Mouse (Mus musculus) activated CD4-positive, CD25-positive, alpha-beta regulatory T cell, adult 4 months (primary cell): Measurements from ENCODE around the gene Nfia. TPM values are rescaled to one million over a fixed set of nuclear protein-coding genes. Genes with fewer than 3 reads are reported as not detected.

Experiments used
- ATAC-seq: one replicate; pipeline ENCODE4 v1.8.0; 2017
- polyA plus RNA-seq, 2 experiments: library from polyadenylated mRNA; unstranded; fragments of 100-300 nt; shearing (Covaris generic); gene quantifications; one replicate each; pipeline ENCODE4 v1.2.1; 2017

Gene Nfia
- polyA plus RNA-seq, 2 experiments from 2014 or later: 7.3 to 12.6 TPM

- peak; percentile 87 for ATAC-seq
Measured at GRCm38 (mm10) chr4:97871770-97872439, 99.4 kb downstream of the Nfia start.

DNA sequence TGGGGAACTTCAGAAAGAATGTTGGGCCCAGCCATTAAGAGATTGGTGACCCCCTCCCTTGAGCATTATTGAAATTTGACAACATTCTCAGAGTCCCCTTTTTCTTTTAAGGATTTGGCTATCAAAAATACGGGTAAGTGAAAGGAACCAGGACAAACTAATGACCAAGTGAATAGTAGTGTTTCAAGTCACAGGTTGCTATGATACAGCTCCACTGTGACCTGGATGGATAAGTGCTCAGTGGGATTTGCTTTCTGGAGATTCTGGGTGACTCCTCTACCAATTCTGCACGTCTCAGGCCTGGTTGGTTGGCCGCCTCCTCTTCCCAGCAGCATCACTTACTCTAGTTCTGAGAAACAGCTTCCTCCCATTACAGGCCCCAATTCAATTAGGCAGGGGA is 102.4 kb downstream of the Nfia start:
- no peak for ATAC-seq

GRCm38 (mm10) chr4:97875901-97876300 is 103.4 kb downstream of the Nfia start:
- ATAC-seq: no peak

GRCm38 (mm10) chr4:97879696-97880095 is 107.2 kb downstream of the Nfia start:
- no peak for ATAC-seq

GRCm38 (mm10) chr4:97880120-97881055 is 107.9 kb downstream of the Nfia start:
- no peak for ATAC-seq

GRCm38 (mm10) chr4:97885574-97885973 is 113.0 kb downstream of the Nfia start:
- peak; percentile 76 for ATAC-seq

GRCm38 (mm10) chr4:97886220-97886619 is 113.7 kb downstream of the Nfia start:
- no peak for ATAC-seq

DNA sequence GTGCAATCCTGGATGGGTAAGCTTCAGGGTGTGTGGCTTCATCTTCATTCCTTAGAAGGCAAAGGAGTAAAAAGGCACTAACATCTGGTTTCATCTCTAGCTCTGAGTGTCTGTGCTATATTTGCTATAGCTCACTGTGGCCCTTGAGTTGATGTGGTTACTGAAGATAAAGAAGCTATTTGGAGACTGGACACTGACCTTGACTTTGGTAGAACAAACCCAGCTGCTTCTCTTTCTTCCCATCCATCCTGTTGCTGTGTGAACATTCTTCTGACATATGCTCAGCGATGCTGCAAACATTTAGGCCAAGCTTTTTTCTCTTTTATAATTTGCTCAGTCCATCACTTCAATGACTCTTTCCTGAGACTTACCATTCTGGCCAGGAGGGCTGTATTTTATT is 114.7 kb downstream of the Nfia start:
- no peak for ATAC-seq

GRCm38 (mm10) chr4:97891063-97891462 is 118.5 kb downstream of the Nfia start:
- ATAC-seq: no peak

DNA sequence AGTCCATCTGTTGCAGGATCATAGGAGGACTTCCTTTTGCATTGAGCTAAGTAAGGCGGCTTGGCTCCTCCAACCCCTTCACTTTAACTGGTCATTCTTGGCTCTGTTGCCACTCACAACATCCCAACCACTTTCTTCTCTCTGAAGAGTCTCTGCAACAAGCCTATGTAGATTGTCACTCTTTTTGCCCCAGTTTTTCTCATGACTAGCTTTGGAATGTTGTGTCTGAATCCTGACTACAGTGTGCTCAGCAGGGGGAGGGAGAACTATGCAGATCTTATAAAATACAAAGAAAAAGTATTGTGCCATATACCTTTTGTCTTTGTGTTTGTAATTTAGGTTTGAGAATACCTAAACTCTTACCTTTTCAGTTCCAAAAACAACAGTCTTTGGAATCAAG is 119.1 kb downstream of the Nfia start:
- ATAC-seq: no peak

DNA sequence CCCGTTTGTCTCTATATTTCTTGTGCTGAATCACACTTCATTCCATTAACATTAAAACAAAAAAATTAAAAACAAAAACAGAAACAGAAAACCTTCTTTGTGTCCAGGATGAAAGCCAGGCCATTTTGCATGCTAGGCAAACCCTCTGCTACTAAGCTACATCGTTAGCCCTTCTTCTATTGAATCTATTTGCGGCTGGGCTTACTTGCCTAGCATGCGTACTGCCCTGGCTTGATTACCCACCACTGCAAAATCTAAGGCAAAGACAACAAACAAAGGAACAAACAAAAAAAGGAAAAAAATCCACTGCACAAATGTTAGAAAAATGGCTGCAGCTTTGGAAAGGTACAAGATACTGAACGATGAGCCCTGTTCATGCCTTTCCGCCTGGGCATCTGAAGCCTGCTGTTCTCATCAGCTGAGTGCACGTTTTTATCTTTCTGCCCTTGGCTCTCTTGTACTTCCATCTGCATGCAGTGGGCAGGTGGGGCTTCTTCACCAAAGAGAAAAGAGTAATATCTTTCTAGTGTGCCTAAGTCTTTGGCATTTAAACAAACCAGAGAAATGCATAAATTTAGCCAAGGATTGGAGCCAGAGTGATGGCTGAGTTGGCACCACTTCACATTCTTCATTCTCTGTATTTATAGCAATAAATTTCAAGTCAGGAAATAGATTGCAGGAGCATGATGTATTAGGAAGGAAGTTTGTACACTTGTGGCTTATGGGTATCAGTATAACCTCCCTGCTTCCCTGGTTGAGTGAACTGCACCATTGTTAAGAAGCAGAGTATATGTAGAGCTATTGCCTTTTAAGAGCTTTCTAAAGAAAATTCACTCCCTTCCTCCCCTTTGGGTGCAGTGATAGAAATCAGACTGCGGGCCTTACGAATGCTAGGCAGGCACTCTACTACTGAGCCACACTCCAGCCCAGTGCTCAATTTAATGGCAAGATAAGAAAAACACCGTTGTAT is 121.7 kb downstream of the Nfia start:
- ATAC-seq: no peak

DNA sequence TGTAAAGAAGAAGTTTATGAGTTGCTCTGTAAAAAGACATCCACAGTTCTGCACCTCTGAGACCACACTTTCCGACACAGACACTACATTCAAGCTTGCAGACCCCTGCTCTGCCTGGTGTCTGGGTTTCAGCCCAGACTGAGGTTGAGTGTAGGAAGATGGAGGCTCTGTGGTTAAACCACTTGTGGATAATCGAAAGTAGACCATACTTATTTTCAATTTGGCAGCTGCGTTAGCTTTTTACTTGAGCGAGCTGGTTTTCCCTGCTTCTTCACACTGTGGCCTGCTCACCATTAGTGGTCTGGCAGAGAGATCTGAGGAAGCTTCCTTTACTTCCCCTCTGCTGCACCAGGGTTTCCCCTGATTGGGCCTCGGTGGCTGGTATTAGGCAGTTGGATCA is 123.4 kb downstream of the Nfia start:
- no peak for ATAC-seq

GRCm38 (mm10) chr4:97900256-97900944 is 127.9 kb downstream of the Nfia start:
- ATAC-seq: no peak

- no peak for ATAC-seq
Measured at GRCm38 (mm10) chr4:97905826-97906225, 133.3 kb downstream of the Nfia start.

DNA sequence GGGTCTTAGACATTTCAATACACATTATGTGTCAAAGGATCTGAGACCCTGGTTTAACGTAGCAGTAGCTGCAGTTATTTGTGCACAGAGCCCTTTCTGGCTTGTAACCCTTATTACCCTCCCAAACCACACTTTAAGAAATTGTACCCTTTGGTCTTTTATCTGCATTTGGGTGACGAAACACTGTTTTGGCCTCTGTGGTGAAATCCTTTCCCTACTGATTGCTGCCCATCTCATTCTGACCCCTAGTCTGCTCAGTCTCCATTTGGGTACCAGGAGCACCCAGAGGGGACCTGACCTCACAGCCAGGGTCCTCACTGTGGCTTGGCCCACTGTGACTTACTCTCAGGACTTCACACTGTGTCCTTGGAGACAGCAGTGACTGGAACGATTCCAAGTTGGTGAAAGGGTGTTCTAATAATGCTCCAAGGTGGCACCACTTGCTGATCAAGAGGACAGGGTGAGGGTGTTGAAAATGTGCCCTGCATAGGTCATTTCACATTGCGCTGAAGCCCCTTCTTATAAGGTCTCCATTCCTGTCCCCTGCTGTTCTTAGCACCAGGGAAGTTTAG is 136.1 kb downstream of the Nfia start:
- ATAC-seq: no peak

DNA sequence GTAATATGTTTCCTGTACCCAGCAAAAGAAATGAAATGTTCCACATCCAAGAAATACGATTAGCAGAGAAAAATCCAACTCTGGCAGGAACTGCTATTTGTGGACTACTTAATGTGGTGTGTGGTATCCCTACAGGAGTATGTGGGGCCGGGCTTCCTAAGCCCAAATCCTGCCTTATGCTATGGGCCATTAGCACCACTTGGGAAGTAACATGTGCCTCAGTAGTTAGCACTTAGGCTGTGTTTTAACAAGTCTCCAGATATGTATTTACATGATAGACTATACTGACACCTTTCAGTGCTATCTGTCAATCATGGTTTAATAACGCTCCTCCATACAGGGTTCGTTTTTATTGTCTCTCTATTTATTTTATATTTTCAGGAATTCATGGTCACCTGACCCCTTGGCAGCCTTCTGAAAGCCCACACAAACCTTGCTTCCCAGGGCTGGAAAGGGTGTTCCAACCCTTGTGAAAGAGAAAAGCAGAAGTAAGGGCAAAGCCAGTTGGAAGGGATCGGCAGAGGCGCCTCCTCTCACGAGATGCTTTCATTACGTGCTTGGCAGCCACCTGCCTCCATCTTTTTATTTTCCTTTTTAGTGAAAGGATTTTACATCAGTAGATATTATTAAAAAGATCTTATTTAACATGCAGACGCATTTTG is 137.7 kb downstream of the Nfia start:
- ATAC-seq: no peak

GRCm38 (mm10) chr4:97910777-97911580 is 138.4 kb downstream of the Nfia start:
- no peak for ATAC-seq

DNA sequence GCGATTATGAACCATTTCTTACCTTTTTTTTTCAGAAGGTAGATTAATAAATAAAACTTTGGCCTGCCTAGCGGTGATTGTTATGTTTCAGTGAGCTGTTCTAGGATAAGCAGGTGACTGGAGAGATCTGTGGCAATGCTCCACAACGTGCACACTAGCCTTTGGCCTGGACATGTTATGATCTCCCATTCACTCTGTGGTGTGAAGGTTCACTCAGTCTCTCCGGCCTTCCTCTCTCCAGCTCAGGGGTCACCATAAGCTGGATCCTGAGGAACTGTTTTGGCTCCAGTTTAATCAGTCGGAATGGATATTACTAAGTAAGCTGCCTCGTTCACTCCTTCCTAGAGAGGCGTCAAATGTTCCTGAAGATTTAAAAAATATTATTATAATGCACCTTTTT is 139.2 kb downstream of the Nfia start:
- no peak for ATAC-seq

DNA sequence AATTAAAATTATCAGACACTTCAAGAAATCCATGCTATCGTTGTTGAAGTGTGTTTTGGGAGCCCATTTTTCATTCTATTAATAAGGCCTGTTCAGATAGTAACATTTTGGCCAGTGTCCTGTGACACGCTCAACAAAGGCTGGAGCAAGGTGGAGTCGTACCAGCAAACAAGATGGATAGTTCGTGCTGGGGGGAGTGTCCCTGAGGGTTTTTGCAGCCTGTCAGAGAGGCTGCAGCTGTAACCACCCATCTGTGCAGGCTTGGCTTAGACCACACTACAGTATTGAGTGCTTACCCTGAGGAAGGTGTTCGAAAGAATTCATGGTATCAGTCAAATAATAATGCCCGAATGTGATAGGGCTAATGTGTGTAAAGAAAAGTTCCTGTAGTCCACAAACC is 139.6 kb downstream of the Nfia start:
- no peak for ATAC-seq

DNA sequence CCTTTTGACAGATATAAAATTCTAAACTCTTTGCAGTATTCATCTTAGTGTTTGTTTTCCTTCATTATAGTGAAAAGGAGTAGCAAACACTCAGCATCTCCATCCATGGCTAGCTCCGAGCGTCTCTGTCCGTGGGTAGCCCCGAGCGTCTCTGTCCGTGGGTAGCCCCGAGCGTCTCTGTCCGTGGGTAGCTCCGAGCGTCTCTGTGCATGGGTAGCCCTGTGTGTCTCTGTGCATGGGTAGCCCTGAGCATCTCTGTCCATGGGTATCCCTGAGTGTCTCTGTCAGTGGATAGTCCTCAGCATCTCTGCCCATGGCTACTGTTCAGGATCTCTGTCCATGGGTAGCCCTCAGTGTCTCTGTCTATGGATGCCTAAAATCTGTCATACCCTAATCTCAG is 140.0 kb downstream of the Nfia start:
- no peak for ATAC-seq
